Mouse (Mus musculus) kidney, adult 9 months (tissue): Measurements from ENCODE around the gene Hs3st3b1.
A peak's percentile ranks its signal among the peaks of the same experiment; 100 is the strongest.

Source experiments
- DNase-seq: peaks from one replicate; pipeline ENCODE4 v3.0.0; 2022

Hs3st3b1 gene

GRCm38 (mm10) chr11:63921044-63921951 lies 792 bp downstream of the Hs3st3b1 start:
- peak; percentile 21 for DNase-seq

GRCm38 (mm10) chr11:63920531-63920930 lies 1.6 kb downstream of the Hs3st3b1 start:
- DNase-seq: peak; percentile 64

- no peak for DNase-seq
Measured at GRCm38 (mm10) chr11:63919211-63920098, 2.6 kb downstream of the Hs3st3b1 start.

GRCm38 (mm10) chr11:63918321-63919105 lies 3.6 kb downstream of the Hs3st3b1 start:
- DNase-seq: peak; percentile 79

GRCm38 (mm10) chr11:63917561-63917960 lies 4.5 kb downstream of the Hs3st3b1 start:
- no peak for DNase-seq

- DNase-seq: peak; percentile 81
Measured at GRCm38 (mm10) chr11:63914388-63914787, 7.7 kb downstream of the Hs3st3b1 start.

- DNase-seq: no peak
Measured at GRCm38 (mm10) chr11:63913936-63914335, 8.2 kb downstream of the Hs3st3b1 start.

- no peak for DNase-seq
Measured at GRCm38 (mm10) chr11:63911001-63911400, 11.1 kb downstream of the Hs3st3b1 start.

GRCm38 (mm10) chr11:63909961-63910360 lies 12.1 kb downstream of the Hs3st3b1 start:
- DNase-seq: no peak

- DNase-seq: no peak
Measured at GRCm38 (mm10) chr11:63908500-63908899, 13.6 kb downstream of the Hs3st3b1 start.

GRCm38 (mm10) chr11:63906552-63907353 lies 15.3 kb downstream of the Hs3st3b1 start:
- no peak for DNase-seq

- DNase-seq: no peak
Measured at GRCm38 (mm10) chr11:63904787-63905186, 17.3 kb downstream of the Hs3st3b1 start.

GRCm38 (mm10) chr11:63898509-63899168 lies 23.5 kb downstream of the Hs3st3b1 start:
- no peak for DNase-seq

GRCm38 (mm10) chr11:63897856-63898508 lies 24.1 kb downstream of the Hs3st3b1 start:
- no peak for DNase-seq

- no peak for DNase-seq
Measured at GRCm38 (mm10) chr11:63897011-63897410, 25.1 kb downstream of the Hs3st3b1 start.

- peak; percentile 44 for DNase-seq
Measured at GRCm38 (mm10) chr11:63894188-63894587, 27.9 kb downstream of the Hs3st3b1 start.

GRCm38 (mm10) chr11:63893557-63893956 lies 28.5 kb downstream of the Hs3st3b1 start:
- DNase-seq: no peak

GRCm38 (mm10) chr11:63891479-63892020 lies 30.5 kb downstream of the Hs3st3b1 start:
- no peak for DNase-seq

- no peak for DNase-seq
Measured at GRCm38 (mm10) chr11:63883385-63883784, 38.7 kb downstream of the Hs3st3b1 start.

GRCm38 (mm10) chr11:63880296-63880695 lies 41.8 kb downstream of the Hs3st3b1 start:
- no peak for DNase-seq
